Mouse (Mus musculus) embryonic facial prominence, embryonic 10.5 days (tissue): ENCODE measurements around the gene Zfp786. TPM values are rescaled to one million over a fixed set of nuclear protein-coding genes. Genes with fewer than 3 reads are reported as not detected.

Experiments
- microRNA counts: library from miRNA; unstranded; fragments of <30 nt; microRNA quantifications from one replicate; lab custom pipeline; 2017
- microRNA-seq: library from miRNA; unstranded; fragments of <30 nt; microRNA quantifications from one replicate; pipeline ENCODE4, GENCODE M21; 2017
- polyA plus RNA-seq: library from polyadenylated mRNA; unstranded; fragments of >200 nt; fragmentation: Nextera tagmentation; extraction: Ambion mirVana; gene quantifications from 2 replicates; pipeline ENCODE4 v1.2.1, GENCODE M21; 2016

Gene Zfp786
- polyA plus RNA-seq, 1 experiment from 2014 or later: 7.6 TPM

MicroRNA genes within 50 kb of the gene (microRNA counts, 519-probe panel; counts per million panel counts)
- 188 counts per million, percentile 57 among the panel's probes with 10 or more counts for microRNA mmu-miR-704 (lab: Ali Mortazavi, UCI)

Small RNA genes lying within 50 kb of the gene (microRNA-seq; reads per million reads assigned to microRNA genes)
- gene Mir704: not detected

Other genes with a start within 250 kb of the Zfp786 start
- gene Ezh2, start 235.5 kb downstream of the Zfp786 start, polyA plus RNA-seq: 173 and 174 TPM in 2 replicates
- gene Pdia4, start 17.4 kb downstream of the Zfp786 start, polyA plus RNA-seq: 323 and 333 TPM in 2 replicates
- 8.6 TPM in 2 replicates for gene Zfp398, start 4.8 kb upstream of the Zfp786 start, polyA plus RNA-seq
- 17.9 and 18.5 TPM in 2 replicates for gene Zfp282, start 46.3 kb upstream of the Zfp786 start, polyA plus RNA-seq
- gene Zfp212, start 89.6 kb upstream of the Zfp786 start, polyA plus RNA-seq: 21.6 and 23.6 TPM in 2 replicates
- gene Zfp956, start 122.5 kb upstream of the Zfp786 start, polyA plus RNA-seq: 7.5 and 9.2 TPM in 2 replicates
- 12.4 and 13.4 TPM in 2 replicates for gene Zfp777, start 218.0 kb upstream of the Zfp786 start, polyA plus RNA-seq